Mouse (Mus musculus): ENCODE measurements at regions not wholly inside any gene's neighbourhood (a gene's known extent, or its start where the extent isn't known, plus 50 kb on each side); places are given as distances from the start of the nearest gene placed in this dataset.

- TF ChIP-seq GATA1 (IDR thresholded peaks at IDR 0.05; ENCODE audit: borderline replicate concordance, low read length), result no peak
- no peak for TF ChIP-seq FLI1 (IDR thresholded peaks at IDR 0.05; ENCODE audit: low read length)
Observed at GRCm38 (mm10) chr12:106961991-106962390, 526.4 kb upstream of the 3110018I06Rik start.
